Mouse (Mus musculus) urinary bladder, postnatal 14 days (tissue): ENCODE results near the gene Mroh7.

ENCODE experiments used
- DNase-seq: peaks from one replicate; pipeline ENCODE4 v3.0.0; 2021; ENCODE audit warnings: low spot score

Mroh7 gene

GRCm38 (mm10) chr4:106693841-106694430 is 36.8 kb downstream of the Mroh7 start:
- DNase-seq, result no peak

DNA sequence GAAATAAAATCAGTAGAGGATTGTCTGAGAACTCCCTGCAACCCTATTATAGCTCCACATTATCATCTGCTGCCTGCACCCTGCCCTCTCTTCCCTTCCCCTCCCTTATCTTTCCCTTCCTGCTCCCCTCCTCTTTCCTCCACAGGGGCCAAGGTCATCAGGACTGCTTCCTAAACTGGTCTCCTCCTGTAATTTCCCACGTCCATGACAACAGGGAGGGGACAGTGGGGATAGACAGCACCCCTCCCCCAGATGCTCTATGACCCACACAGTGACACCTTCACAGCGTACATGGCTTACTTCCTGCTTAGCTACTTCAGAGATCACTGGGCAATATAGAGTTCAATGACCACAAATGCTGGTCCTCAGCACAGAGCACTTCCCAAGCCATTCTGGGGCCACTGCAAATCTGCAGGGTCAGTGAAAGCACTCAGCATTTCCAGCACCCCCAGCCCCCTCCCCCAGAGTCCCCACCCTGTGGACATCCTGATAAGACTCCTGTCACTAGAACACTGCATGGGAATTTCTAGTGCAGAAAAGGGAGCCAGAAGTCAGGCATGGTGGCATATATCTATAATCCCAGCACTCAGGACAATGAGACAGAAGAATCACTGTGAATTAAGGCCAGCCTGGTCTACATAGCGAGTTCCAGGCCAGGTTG is 42.0 kb downstream of the Mroh7 start:
- no peak for DNase-seq

GRCm38 (mm10) chr4:106680955-106681354 is 49.8 kb downstream of the Mroh7 start:
- DNase-seq, result no peak

GRCm38 (mm10) chr4:106679152-106679551 is 51.6 kb downstream of the Mroh7 start:
- no peak for DNase-seq

DNA sequence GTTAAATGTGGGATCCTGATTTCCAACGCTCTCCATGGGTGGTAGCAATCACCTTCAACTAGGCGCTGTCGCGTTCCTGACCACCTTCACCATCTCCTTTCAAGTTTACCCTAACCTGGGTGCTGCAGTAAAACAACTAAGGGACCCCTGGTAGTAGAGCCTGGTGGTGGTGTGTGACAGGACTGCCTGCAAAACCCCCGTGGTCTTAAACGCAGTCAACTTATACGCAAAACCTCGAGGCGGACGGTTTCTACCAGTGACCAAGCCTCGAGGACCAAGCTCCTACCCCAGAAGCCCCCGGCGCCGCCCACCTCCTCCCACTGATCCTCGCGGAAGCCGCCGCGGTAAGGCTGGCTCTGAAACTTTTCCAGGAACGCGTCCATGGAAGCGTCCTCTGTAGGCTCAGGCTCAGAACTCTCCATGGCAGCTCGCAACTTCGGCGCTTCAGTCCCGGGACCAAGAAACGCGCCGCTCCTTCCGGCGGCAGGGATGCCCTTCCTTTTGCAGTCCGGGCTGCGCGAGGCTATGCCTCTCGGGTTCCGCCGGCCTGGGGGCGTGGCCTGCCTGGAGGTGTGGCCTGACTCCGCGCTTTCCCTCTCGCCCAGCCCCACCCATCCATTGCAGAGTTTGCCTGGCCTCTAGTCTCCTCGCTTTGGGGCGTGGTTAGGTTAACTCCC is 52.1 kb downstream of the Mroh7 start, which contains the start of gene Ttc4:
TSS of gene Ttc4 (minus strand) at position 503 of the 677 bp plus-strand sequence.
- DNase-seq, result peak; percentile 92

GRCm38 (mm10) chr4:106676749-106677148 is 54.0 kb downstream of the Mroh7 start:
- DNase-seq, result no peak

GRCm38 (mm10) chr4:106666546-106666945 is 64.2 kb downstream of the Mroh7 start:
- DNase-seq, result no peak

- DNase-seq, result no peak
Measured at GRCm38 (mm10) chr4:106665673-106666072, 65.1 kb downstream of the Mroh7 start.

- no peak for DNase-seq
Measured at GRCm38 (mm10) chr4:106665269-106665668, 65.5 kb downstream of the Mroh7 start.

DNA sequence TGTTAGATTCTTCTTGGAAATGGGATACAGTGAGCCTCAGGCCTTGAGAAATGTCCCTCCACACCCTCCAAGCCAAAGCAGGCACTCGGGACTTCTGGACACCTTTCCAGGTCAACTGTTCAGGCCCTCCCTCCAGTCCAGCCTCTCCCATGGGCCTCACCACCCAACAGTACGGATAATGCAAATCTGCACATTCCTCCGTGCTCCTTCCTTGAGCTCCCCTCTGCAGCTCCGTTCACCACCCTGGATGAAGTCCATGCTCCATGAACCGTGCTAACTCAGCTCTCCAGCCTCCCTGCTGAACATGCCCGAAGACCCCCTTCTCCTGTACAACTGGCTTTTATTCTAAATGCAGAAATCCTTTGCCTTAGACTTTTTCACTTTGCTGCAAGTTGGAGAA is 66.0 kb downstream of the Mroh7 start:
- DNase-seq, result no peak

- no peak for DNase-seq
Measured at GRCm38 (mm10) chr4:106663956-106664470, 66.7 kb downstream of the Mroh7 start.

DNA sequence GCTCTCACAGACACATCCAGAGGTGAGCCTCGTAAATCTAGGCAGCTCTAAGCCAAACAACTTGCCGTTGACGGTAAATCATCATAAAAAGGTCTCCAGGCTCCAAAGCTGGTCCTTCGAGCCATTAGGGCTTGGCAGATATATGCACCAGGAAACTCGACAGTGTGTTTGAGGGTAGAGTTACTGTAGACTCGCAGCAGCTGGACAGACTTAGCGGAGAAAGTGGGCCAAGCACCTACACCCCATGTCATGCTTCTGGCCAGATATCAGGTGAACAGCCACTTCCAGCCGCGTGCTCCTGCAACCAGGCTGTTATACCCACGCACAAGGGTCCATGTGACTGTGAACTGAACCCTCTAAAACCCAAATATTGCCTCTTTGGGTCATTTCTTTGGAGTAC is 75.0 kb downstream of the Mroh7 start:
- DNase-seq, result no peak

DNA sequence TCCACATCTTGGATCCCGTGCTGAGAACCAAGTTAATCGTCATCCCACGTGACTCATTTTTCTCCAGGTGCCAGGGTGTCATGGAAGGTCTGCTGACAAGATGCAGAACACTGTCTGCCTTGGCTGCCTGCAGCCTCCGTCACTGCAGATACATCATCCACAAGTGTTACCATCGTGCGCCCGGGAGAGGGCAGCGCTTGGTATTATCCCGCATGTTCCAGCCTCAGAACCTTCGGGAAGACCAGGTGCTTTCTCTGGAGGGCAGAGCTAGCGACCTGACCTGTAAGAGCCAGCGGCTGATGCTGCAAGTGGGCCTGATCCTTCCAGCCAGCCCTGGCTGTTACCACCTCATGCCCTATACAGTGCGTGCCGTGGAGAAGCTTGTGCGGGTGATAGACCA is 77.7 kb downstream of the Mroh7 start:
- no peak for DNase-seq

- no peak for DNase-seq
Measured at GRCm38 (mm10) chr4:106652546-106652945, 78.2 kb downstream of the Mroh7 start.

- peak; percentile 97 for DNase-seq
Measured at GRCm38 (mm10) chr4:106650833-106651527, 79.7 kb downstream of the Mroh7 start, which contains the start of gene Pars2. TSS of gene Pars2 (plus strand) at chr4:106651069.

- DNase-seq, result no peak
Measured at GRCm38 (mm10) chr4:106647137-106647536, 83.6 kb downstream of the Mroh7 start.

- DNase-seq, result no peak
Measured at GRCm38 (mm10) chr4:106645797-106646196, 84.9 kb downstream of the Mroh7 start.

DNA sequence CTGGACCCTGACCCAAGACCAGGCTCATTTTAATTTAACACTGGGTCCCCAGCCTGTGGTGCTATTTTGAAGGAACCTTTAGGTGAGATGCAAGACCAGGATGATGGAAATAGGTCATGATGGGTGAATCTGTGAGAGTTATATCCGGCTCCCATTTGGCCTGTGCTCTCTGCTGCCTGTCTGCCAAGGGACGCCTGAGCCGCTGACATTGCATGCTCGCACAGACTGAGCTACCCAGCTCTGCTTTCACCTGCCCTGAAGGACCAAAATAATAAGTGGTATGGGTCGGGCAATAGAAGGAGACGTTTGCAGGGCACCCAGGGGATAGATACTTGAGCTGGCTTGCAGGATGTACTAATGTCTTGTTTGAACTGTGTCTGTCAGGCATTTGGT is 86.5 kb downstream of the Mroh7 start:
- no peak for DNase-seq

- DNase-seq, result no peak
Measured at GRCm38 (mm10) chr4:106643483-106644217, 87.1 kb downstream of the Mroh7 start.

GRCm38 (mm10) chr4:106634086-106634479 is 96.6 kb downstream of the Mroh7 start:
- no peak for DNase-seq

DNA sequence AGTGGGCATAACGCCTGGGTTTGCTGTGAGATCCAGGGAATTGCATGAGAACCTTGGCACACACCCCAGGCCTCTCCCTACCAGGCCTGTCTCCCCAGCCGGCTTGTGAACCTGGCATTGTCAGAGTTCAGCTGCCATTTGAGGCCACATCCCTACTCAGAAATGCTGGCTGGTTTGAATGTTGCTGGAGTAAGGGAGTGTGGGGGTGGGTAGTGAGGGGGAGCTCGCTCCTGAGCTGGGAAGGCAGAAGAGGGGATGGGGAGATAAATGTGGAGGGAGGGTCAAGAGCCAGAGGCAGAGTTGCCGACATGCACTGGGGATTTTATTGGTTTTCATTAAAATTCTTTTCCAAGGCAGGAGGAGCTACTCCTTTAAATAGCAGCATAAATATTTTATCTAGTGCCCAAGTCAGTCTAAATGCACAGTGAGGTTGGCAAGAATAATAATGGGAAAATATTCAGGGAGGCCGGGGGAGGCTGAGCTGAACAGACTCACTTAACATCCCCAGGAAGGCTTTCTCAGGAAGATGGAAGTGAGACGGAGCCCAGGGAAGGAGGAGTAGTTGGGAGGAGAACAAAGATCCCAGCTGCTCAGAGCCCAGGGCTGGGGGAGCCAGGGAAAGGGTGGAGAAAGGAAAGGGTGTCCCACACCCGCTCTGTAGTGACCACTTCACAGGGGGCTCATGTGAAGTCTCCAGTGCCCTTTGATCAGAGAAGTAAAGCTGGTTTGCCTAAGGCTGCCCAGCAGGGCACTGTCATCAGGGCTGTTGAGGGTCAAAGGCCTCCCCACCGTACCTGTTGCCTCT is 97.2 kb downstream of the Mroh7 start:
- DNase-seq, result peak; percentile 12
